Mouse (Mus musculus): Measurements from ENCODE around the gene Rerg.
"Not testable (repeated sequence)": the region's sequence is repeated elsewhere in the genome, so short reads cannot be mapped to it uniquely, and the experiment has no call there.

The Rerg gene

DNA sequence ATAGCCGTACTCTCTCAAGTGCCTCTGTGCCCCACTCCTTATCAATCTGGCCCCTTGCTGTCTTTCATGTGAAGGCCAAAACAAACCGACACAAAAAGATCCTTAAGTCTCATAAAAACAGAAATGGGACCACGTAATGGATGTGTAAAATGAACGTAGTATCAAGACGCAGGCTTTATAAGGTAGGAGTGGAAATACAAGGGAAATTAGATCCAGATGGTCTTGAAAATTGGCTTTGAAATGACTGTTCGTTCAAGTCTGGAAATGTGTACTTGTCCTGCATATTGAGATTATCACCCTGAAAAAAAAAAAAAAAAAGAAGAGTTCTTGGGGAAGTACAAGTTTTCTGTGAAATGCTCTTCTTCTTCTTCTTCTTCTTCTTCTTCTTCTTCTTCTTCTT lies 90.6 kb downstream of the Rerg start:
- no peak for DNase-seq (ENCODE audit: low read depth, low spot score)

DNA sequence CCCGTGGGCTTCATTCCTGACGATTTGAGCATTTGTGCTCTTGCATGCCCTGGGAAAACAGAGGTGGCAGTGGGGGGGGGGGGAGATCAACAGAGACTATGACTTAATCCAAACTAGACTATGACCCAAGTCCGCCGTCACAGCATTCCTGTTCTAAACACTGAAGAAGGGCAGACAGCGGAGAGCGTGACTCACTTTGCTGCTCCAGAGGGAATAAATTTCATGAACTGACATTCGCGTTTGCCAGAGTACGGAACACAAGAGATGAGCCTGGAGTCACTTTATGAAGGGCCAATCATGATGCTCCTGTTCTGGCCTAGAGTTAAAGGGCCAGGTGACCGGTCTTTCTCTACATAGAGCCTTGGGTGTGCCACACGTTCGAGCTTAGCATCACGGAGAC lies 93.6 kb downstream of the Rerg start:
- DNase-seq (ENCODE audit: low read depth, low spot score) = no peak

DNA sequence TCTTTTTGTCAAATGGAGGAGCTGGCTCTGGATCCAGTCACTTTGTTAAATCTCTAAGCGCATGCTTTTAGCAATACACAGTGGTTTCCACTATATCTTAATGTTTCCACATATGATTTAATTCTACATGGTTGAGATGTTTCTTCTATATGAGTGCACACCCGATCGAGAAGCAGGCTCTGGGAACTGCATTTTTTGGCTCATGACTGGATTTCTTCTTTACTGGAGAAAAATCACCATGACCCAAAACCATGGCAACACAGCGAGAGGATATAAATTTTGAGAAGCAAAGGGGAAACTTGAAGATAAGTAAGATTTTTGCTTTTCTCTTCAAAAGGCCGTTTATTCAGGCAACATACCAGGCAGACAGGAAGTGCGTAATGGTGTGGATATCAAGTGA lies 94.1 kb downstream of the Rerg start:
- no peak for DNase-seq (ENCODE audit: low read depth, low spot score)

DNA sequence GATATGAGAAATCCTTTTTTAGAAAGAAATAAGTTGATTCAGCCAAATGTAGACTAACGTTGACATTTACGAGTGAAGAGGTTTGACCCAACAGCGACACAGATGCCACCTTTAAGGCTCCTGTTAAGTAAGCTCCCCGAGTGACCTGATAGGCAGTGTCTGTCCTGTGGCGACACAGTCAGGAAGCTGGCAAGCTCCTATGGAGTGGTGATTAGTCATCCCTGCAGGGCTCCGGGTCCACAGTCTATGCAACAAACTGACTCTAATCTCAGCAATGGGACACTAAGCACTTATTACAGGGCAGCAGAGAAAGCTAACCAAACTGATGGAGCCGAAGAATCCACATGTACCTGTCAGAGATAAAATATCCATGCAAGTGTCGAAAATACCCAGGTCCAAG lies 98.0 kb downstream of the Rerg start:
- DNase-seq (ENCODE audit: low read depth, low spot score) = peak; percentile 60

DNA sequence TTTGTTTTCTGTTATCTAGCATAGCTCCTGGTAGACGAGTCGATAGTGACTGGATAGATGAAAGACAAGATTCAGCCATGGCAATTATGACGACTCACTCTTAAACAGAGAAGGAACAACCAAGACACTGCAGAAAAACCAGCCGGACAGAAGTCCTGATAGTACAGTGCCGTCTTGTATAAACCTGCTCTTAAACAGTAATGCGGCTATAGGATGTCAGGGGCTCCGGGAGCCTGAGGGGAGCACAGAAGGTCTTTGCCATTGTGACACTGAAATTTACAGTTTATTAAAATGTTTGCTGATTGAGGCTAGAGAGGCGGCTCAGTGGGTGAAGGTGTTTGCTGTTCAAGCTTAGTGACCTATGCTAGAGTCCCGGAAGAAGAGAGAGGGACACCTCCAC lies 98.8 kb downstream of the Rerg start:
- DNase-seq (ENCODE audit: low read depth, low spot score) = no peak

DNA sequence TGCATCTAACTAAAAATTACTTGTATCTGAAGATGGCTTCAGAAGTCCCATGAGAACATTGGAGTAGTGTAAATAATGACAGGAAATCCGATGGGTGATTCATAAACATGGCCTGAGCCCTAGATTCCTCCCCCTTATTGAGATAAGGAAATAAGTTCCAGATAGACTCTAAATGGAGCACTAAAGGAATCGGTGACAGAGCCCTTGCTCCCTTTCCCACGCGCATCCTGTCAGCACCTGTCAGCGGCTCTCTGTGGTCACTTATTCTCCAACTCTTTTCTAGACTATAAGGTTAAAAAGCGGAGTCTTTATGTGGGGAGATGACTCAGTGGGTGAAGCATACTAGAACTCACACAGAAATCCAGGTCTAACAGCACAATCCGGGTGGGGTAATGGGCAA lies 104.8 kb downstream of the Rerg start:
- DNase-seq (ENCODE audit: low read depth, low spot score) = peak; percentile 31

DNA sequence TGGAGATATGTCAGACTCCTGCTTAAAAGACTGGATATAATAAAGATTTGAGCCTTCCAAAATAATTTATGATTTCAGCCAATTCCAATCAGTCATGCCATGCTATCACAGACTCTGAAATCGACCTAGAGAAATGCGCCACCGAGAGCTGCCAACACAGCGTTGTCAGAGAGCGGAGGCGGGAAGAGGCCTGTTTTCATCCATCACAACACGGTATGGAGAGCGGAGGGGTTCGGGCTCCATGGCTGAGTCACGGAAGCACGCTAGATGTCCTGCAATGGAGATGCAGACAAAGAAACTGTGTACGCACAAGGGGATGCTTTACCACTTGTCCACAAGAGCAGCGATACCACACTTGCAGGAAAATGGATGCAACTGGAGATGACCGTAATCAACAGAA lies 105.5 kb downstream of the Rerg start:
- DNase-seq (ENCODE audit: low read depth, low spot score) = no peak

DNA sequence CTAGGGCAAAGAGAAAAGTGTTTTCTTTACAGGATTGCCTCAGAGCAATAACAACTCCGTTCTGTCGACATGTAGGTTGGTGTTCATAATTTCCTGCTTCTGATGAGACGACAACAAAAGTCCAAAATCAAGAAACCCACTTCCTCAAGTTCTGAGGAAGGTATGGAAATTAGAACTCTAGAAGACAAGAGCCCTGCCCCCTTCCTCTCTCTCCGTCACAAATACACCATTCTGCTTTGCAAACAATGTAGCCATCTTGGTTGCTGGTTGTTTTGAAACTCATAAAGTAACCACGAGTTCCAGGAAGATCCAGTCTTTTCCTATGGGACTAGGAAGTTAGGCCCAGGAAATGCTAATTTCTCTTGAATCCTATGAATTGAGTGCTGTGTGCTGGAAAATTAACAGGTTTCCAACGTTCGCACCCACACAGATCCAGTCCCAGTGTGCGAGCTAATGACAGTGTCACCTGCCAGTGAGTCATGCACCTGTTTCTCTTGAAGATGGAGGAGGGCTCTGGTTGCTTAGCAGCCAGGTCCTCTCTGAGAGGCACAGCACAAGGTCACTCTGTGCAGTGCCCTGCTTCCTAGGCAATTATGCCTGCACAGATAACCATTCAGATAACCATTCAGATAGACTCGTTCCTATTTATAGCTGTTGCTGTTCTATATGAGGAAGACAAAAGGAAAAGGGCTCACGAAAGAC lies 106.9 kb downstream of the Rerg start:
- DNase-seq (ENCODE audit: low read depth, low spot score) = no peak

DNA sequence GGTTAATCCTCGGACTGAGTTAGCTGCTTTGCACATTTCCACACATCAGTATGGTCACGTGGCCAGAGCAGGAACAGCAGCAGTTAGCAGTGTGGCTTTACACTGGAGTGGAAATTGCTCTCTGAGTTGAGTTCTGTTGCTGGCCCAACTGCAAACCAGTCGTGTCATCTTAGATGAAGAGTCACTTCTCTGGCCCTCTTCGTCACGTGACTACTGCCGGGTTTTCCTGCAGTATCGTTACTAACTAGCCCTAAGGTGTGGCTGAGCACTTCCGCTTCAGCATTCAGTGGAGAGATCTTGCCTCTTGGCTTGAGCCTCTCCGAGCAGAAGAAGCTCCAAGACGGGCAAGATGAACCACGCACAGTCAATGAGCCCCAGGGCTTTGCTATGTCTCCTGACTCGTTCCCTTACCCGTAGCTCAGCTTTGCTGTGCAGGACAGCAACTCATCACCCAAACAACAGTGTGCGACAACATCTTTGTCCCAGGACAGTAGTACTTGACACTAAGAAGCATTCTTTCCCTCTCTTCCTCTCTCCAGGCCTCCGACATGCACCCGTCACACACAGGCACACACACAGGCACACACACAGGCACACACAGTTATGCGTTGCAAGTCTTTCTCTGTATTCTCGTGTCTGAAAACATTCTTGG lies 108.3 kb downstream of the Rerg start:
- DNase-seq (ENCODE audit: low read depth, low spot score) = no peak

DNA sequence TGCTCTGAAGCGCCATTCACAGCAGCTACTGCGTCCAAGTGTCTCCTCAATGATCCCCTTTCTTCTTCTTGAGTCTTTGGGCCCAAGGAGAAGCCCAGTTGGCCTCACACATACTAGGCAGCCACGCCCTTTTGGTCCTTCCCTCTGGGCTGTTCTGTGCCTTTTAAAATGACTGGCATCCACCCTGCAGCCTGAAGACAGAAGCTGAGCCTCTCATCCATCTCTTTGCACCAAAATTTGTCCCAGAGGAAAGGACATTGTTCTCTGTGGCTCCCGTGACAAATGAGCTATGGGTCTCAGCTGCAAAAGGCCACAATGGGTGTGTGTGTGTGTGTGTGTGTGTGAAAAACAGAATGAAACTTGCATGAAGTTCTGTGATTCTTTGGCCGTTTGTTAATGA lies 109.7 kb downstream of the Rerg start:
- DNase-seq (ENCODE audit: low read depth, low spot score) = no peak

DNA sequence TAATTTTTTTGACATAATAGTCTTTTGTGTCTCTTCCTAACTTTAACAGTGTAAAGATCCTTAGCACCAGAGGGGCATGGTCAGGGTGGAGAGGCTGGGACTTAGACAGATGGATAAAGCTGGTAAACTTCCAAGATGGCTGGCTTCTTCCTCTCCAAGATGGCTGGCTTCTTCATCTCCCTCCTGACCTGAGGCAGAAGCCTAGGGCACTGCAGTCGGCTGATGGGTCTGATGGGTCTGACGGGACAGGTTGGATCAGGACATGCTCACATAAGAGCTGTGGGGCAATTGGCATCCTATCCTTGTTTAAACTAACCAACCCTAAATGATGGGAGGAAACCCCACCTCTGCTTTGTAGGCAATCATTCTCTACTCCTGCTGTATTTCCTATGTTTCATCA lies 112.0 kb downstream of the Rerg start:
- DNase-seq (ENCODE audit: low read depth, low spot score) = no peak

DNA sequence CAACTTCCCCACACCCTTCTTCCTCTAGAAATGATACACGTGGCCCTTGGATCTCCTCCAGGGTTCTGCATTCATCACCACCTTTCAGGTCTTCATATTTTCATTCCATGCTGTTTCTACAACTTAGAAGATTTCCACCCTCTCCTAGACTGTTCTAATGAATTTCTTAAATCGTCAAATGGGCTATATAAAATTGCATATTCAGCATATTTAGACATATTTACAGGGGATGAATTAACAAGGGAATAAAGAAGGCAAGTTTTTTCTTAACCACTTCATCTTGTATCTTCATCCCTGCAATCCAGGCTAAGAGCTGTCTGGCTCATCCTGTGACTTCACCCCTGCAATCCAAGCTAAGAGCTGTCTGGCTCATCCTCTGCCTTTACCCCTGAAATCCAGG lies 116.2 kb downstream of the Rerg start:
- no peak for DNase-seq (ENCODE audit: low read depth, low spot score)

DNA sequence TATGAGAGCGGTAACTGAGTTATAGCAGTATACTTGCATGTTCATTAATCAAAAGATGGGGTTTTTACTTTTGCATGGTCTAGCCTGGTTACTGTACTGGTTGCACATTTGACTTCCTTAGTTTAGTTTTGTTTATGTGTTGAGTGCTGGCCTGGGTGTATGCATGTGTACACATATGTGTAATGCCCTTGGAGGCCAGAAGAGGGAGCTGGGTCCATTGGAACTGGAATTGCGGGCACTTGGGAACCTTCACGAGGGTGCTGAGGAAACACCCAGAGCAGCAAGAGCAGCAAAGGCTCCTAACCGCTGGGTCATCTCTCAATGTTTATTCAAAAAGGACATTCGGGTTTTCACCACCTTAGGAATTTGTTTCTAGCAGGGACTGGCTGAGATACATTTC lies 116.8 kb downstream of the Rerg start:
- DNase-seq (ENCODE audit: low read depth, low spot score) = peak; percentile 81

DNA sequence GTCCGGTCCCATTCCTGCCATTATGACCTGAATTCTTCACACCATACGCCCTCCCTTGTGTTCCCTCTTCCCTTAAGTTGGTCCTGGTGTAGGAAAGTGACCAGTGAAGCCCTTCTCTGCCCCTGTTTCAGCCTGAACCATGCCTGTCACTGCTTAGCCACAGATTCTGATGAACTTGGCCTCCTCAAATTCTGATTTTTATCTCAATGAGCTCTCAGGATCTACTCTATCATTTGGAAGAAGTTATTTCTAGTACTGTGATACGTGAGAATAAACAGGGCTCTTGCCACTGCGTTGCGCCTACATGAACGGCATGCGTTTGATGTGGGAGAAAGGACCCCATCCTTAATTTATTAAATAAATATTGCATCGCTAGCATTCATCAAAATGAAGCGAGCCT lies 117.3 kb downstream of the Rerg start:
- no peak for DNase-seq (ENCODE audit: low read depth, low spot score)

DNA sequence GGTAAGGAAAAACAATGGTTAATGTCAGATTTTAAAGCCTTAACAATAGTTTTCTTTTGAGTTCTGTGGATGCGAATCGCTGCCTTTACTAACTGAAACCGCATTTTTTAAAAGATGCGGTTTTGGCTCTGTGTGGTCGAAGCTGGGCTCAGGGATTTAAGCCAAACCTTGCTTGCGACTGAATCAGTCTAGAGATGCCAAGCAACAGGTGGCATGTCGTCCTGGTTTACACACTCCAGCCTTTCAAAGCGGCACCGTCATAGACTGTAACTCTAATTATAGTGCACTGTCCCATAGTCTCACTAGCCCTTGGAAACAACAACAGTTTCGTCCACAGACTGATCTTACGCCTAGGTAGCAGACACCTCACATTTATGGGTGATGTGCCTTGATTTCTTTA lies 123.3 kb downstream of the Rerg start:
- DNase-seq (ENCODE audit: low read depth, low spot score) = no peak

DNA sequence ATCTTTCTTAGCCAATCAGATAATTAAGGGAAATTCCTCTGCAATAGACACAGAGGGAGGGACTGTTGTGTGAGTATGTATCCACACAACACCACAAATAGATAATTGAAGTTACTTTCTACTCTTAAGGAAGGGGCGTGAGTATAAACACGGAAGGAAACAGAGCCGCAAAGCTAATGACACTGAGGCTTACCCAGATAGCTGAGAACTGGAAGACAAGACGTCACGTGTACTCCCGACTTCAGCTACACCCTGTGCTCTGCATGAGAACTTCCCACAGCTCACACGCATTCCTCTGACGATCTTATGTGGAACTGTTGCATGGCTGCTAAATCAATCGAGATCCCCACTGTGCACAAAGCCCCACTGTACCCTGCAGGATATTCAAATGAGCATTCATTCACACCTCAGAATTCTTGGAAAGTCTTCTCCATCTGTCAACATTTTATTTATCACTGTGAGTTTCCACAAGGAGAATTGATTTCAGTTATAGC lies 125.2 kb downstream of the Rerg start:
- no peak for DNase-seq (ENCODE audit: low read depth, low spot score)

DNA sequence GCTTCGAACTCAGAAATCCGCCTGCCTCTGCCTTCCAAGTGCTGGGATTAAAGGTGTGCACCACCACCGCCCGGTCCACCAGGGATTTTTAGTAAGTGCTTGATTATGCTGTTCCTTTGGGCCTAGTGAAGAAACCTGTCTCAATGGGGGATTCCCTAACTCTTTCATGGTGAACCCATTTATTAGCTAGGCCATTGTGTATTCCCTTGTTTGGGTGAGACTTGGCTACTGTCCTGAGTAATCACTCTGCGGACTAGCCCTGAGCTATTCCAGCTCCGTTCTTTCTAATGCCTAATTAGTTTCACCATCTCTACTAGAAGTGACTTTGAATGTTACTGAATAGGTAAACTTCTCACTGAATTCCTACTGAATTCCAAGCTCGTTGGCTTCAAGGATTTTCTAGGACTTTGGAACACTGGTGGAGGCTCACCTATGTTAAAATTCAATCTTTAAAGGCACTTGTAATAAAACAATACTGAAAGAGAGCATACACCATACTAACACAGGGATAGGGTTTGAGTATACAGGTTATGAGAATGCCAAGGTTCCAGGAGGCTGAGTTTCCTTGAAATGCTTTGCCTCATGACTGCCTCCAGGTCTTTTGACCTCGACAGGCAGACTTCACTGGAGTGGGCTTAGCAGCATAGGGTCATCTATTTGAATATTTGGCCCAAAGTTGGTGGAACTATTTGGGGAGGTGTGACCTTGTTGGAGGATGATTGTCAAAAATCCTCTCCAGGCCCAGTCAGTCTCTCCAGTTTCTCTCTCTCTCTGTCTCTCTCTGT lies 134.5 kb downstream of the Rerg start:
- DNase-seq (ENCODE audit: low read depth, low spot score) = not testable (repeated sequence)

DNA sequence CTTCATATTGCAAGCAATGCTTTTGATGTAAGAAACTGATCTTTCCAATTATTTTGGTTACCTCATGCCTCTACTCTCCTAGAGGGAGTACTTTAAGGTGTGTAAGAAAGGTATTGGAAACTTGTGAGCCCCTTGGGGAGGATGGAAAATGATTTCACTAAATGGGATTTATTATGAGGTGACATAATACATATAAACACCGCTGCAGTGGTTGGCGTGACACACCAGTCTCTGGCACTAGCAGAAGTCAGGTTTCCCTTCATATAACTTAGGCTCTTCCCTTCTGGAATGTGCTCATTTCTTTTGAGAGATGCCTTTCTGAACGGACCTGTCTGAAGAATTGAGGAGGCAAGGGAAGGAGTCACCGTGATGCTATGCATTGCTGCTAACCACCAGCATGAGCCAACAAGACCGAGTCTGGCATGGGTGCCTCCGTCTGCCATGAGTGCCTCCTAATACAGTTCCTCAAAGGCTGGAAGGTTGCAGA lies 139.6 kb downstream of the Rerg start:
- DNase-seq (ENCODE audit: low read depth, low spot score) = peak; percentile 45

DNA sequence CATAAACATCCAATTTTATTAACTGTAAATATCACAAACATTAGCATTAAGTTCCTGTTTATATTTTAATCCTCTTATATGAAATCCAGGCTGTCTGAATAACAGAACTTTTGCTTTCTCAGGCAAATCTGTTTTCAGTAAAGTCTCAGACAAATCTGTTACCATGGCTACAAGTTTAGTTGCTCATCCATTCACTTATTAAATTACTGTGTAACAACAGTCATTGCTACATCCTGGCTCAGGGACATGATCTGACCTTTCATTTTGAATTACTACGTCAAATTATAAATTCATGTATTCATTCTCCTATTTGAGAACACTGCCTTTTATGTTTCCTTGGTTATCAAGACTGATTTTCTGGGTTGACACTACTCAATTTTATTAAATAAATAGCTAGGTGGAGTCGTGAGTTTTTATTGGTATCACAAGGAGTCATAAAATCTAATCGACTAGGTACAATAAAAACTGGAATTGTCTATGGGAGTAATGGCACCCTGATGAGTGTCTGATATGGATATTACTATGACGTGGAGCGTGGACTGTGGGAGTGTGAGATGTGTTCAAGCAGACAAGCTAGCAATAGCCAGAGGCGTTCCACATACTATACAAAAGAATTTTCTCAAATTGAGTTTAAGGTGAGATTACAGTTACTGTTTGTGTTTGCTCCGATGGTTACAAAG lies 140.2 kb downstream of the Rerg start:
- DNase-seq (ENCODE audit: low read depth, low spot score) = no peak

DNA sequence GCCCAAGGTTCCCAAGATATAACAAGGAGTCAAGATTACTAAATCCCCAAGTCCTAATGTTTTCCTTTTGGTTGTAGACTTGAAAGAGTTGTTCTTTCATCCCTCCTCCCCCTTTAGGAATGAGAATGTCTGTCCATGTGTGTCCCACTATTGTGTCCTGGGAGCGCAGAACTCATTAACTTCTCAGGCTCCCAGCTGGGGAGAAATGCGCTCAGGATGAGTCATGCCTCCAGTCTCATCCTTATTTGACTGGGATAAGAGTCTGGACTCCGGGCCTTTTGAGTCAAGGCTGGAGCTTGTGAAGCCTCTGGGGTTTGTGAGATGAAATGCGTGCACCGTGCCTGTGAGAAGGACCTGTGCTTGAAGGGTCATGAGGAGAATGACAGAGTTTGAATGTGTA lies 144.8 kb downstream of the Rerg start:
- DNase-seq (ENCODE audit: low read depth, low spot score) = peak; percentile 49

DNA sequence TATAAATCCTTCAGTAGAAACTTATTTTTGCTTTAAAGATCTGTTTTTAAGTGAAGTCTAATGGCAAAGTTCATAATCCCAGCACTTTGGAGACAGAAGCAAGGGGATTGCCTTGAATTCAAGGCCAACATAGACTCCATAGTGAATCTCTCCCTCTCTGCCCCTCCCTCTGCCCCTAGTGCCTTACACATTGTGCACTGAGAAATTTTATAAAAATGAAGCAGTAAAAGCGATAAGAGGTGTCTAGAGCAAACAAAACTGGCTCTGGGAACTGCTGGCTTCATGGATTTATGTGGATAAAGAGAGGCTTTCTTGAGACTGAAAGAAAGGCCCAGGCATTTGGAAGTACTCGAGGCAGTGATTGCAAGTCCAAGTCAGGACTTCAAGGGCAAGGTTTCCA lies 145.8 kb downstream of the Rerg start:
- no peak for DNase-seq (ENCODE audit: low read depth, low spot score)

Measured in 3T3-L1 (cell line).